ENCODE assay signal across 9 mouse cellular contexts in genomic region chr10:53341288-53341965, GRCm38 (mm10). TPM values are rescaled to one million over a fixed set of nuclear protein-coding genes. Genes with fewer than 3 reads are reported as not detected.
DNase-seq lines count a peak whose midpoint lies in the region; ATAC-seq and TF ChIP-seq lines count a peak whose summit lies in the region.
"Had no signal": no experiment of that assay in that cellular context is flagged by ENCODE, and none has a peak within 500 bp of the region (broad histone marks: within the 10 kb centered on the region; RNA-seq: fewer than 3 reads in every experiment).

No protein-coding gene starts in this region.

- TF ChIP-seq CTCF in E14TG2a.4 (conservative IDR thresholded peaks at IDR 0.05; ENCODE audit: low read length), result peak; percentile 70
- peak; percentile 75 for TF ChIP-seq CTCF in Patski (IDR thresholded peaks at IDR 0.05)

- no peak overlapping the region for H3K4me2 ChIP-seq in kidney, embryonic 15.5 days
- H3K4me2 ChIP-seq: embryonic facial prominence, embryonic 15.5 days had no signal

- in situ Hi-C loops in Patski (cut with MboI; ENCODE audit: low pct_unique_long_range_greater_than_20kb), result loop anchor here (10.0 kb wide), 1 partner anchor 263 kb away; no protein-coding TSS in a partner anchor

- H3K27me3 ChIP-seq in E14TG2a.4 (ENCODE audit: insufficient read depth, low read length), result no peaks in the 10 kb centered on the region
- no peaks in the 10 kb centered on the region for H3K27me3 ChIP-seq in Patski
- no peaks in the 10 kb centered on the region for H3K27me3 ChIP-seq in kidney, embryonic 15.5 days
- H3K27me3 ChIP-seq: embryonic facial prominence, embryonic 15.5 days had no signal

- POLR2A ChIA-PET in Patski (lab: Charles Lee), result no interaction called here

- WGBS in kidney, embryonic 15.5 days, result 80% methylated on average over 7 of the region's 7 CpGs

- H3K4me3 ChIP-seq in E14TG2a.4 (replicated peaks; ENCODE audit: low read length), result no peak overlapping the region
- H3K4me3 ChIP-seq in kidney, embryonic 15.5 days (replicated peaks), result no peak overlapping the region
- H3K4me3 ChIP-seq: embryonic facial prominence, embryonic 15.5 days had no signal

- CTCF ChIA-PET in Patski (lab: Charles Lee), result interaction anchor here (0.7 to 1.6 kb wide), 7 partner anchors 13 to 254 kb away, joined by 3 to 4 read pairs (median 3); no protein-coding TSS in a partner anchor

- no peak overlapping the region for H3K27ac ChIP-seq in kidney, embryonic 15.5 days
- H3K27ac ChIP-seq: embryonic facial prominence, embryonic 15.5 days had no signal

- H3K4me1 ChIP-seq in E14TG2a.4 (replicated peaks; ENCODE audit: low read depth, low read length), result no peaks in the 10 kb centered on the region
- peaks cover 6% of the 10 kb centered on the region; the same call in 1 of the 2 replicates for H3K4me1 ChIP-seq in kidney, embryonic 15.5 days
- H3K4me1 ChIP-seq: embryonic facial prominence, embryonic 15.5 days had no signal

- H3K36me3 ChIP-seq in E14TG2a.4 (ENCODE audit: insufficient read depth, low read length), result no peaks in the 10 kb centered on the region
- H3K36me3 ChIP-seq in kidney, embryonic 15.5 days, result no peaks in the 10 kb centered on the region
- H3K36me3 ChIP-seq: embryonic facial prominence, embryonic 15.5 days had no signal

- no peak overlapping the region for H3K9ac ChIP-seq in kidney, embryonic 15.5 days
- H3K9ac ChIP-seq: embryonic facial prominence, embryonic 15.5 days had no signal

- no peaks in the 10 kb centered on the region for H3K9me3 ChIP-seq in E14TG2a.4 (ENCODE audit: low read length)
- H3K9me3 ChIP-seq in kidney, embryonic 15.5 days (replicated peaks), result no peaks in the 10 kb centered on the region
- H3K9me3 ChIP-seq: embryonic facial prominence, embryonic 15.5 days had no signal

- ATAC-seq in Patski, result no peak
- ATAC-seq in hematopoietic stem cell, adult 5-6 weeks (replicated peaks in 1 of 2; ENCODE audit: insufficient read depth in 1 of 2, low FRiP score in 2 of 2, low TSS enrichment in 1 of 2, low read depth in 1 of 2, poor library complexity in 2 of 2, severe bottlenecking in 2 of 2), result peak; percentile 73 to 82; a peak in 3 of 4 replicates
- ATAC-seq in kidney, embryonic 15.5 days (replicated peaks; ENCODE audit: low FRiP score), result no peak

- DNase-seq in kidney, postnatal 14 days, result peak; percentile 21
- no peak for DNase-seq in kidney, adult 11 months
- no peak for DNase-seq in Patski (ENCODE audit: low read depth, low spot score)
- no peak for DNase-seq in ovary, postnatal 14 days (ENCODE audit: low spot score)
- DNase-seq in kidney, adult 8-10 months, result no peak

RNA-seq across cellular contexts. Expression of gene Pln, which starts 4.0 kb away (rescaled TPM):
- 0.13 TPM for polyA plus RNA-seq in Patski (2021)
- 0.10 and 0.56 TPM in 2 replicates for total RNA-seq in hematopoietic stem cell, adult 5-6 weeks (2017)
- 1.0 and 2.0 TPM in 2 replicates for polyA plus RNA-seq in kidney, embryonic 15.5 days (2015; fragmentation: Nextera tagmentation; extraction: Ambion mirVana)

RNA-seq across cellular contexts. Expression of gene Cep85l, which starts 38.3 kb away (rescaled TPM):
- 3.3 TPM for polyA plus RNA-seq in Patski (2021)
- 28.1 and 33.0 TPM in 2 replicates for total RNA-seq in hematopoietic stem cell, adult 5-6 weeks (2017)
- 3.4 and 3.9 TPM in 2 replicates for polyA plus RNA-seq in kidney, embryonic 15.5 days (2015; fragmentation: Nextera tagmentation; extraction: Ambion mirVana)

Comparison
In these comparisons a context has a peak if more than half of its experiments do, and no peak if none do; other contexts are left out.
1. ATAC-seq: peak in hematopoietic stem cell, adult 5-6 weeks (2 of 2); none in Patski (single experiment) and kidney, embryonic 15.5 days (single experiment).